Mouse (Mus musculus) bone marrow, adult 2 months (tissue): ENCODE data around the gene Ccdc33. TPM values are rescaled to one million over a fixed set of nuclear protein-coding genes. Genes with fewer than 3 reads are reported as not detected.

Source experiments
- H3K27ac ChIP-seq: fragments of 200-500 bp; 2 replicates; pipeline ENCODE4 v1.5.1; 2012; ENCODE audit warnings: low read depth, mild to moderate bottlenecking, control low read depth, inconsistent platforms, low read length; ENCODE audit not compliant: control insufficient read depth, poor library complexity, insufficient read depth
- H3K4me1 ChIP-seq: fragments of 200-500 bp; 2 replicates; pipeline ENCODE4 v1.6.1; 2011; ENCODE audit warnings: low read length; ENCODE audit not compliant: control insufficient read depth, insufficient read depth
- H3K4me3 ChIP-seq: fragments of 200-500 bp; replicated peaks from 2 replicates; pipeline ENCODE3; 2011; ENCODE audit warnings: mild to moderate bottlenecking, low read depth, low read length, control low read depth; ENCODE audit not compliant: control insufficient read depth
- CTCF ChIP-seq: fragments of 200-500 bp; IDR thresholded peaks from 2 replicates; pipeline ENCODE4 v1.5.1; 2011; ENCODE audit warnings: low read length, control low read depth; ENCODE audit not compliant: control insufficient read depth, insufficient read depth
- POLR2A ChIP-seq: fragments of 200-500 bp; IDR thresholded peaks from 2 replicates; pipeline ENCODE4 v1.6.1; 2011; ENCODE audit warnings: low read depth, mild to moderate bottlenecking, control low read depth, low read length, borderline replicate concordance; ENCODE audit not compliant: control insufficient read depth
- WGBS: fragments of 180-500 bp; shearing (Covaris S2); methylation state at CpG from one replicate; pipeline ENCODE4 v1.1.7; 2018; 5-methylcytosine and 5-hydroxymethylcytosine counted together
- polyA plus RNA-seq: library from polyadenylated mRNA; stranded (reverse); fragments of >200 nt; gene quantifications from 2 replicates; pipeline ENCODE4 v1.2.4, GENCODE M21; 2011; ENCODE audit warnings: low replicate concordance; ENCODE audit not compliant: missing spikeins, insufficient read depth, insufficient read length

The Ccdc33 gene
- polyA plus RNA-seq, 1 experiment: not detected

DNA sequence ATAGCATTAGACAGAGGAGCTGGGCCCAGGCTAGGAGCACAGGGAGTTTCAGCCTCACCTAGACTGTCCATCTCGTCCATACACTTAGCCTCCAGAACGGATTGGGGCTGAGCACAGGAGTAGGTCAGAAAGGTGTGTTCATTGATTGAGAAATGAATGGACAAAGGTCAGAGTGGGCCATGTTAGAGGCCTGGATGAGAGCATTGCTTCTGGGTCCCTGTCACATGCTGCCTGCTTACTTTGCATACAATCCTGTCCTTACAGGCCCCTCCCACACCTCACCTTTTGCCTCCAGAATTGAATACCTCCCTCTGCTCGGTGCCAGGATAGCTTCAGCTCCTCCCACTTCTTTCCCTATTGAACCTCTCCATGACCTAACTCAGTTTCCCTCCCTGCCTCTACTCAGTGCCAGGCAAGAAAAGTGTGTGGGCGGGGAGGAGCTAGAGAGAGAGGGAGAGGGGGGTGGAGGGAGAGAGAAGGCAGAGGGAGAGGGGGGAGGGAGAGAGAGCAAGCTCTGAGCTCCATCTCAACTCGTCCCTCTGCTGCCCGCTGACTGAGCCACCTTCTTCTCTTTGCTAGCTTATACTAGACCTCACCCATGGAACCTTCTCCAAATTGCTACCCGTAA is 2.5 kb downstream of the Ccdc33 start:
- no peak overlapping the region for H3K27ac ChIP-seq
- no peaks in the 10 kb centered on the region for H3K4me1 ChIP-seq
- TF ChIP-seq CTCF (no peak), POLR2A (no peak)
- no peak overlapping the region for H3K4me3 ChIP-seq
- WGBS: 58% methylated on average over 7 of the region's 7 CpGs

- WGBS: 66% methylated on average over 7 of the region's 7 CpGs
- H3K4me3 ChIP-seq: no peak overlapping the region
- no peak overlapping the region for H3K27ac ChIP-seq
- TF ChIP-seq CTCF (no peak), POLR2A (no peak)
- H3K4me1 ChIP-seq: no peaks in the 10 kb centered on the region
Measured at GRCm38 (mm10) chr9:58115297-58115925, 3.2 kb downstream of the Ccdc33 start.

- Histone ChIP-seq H3K27ac (no peak overlapping the region), H3K4me3 (no peak overlapping the region), H3K4me1 (no peaks in the 10 kb centered on the region)
- TF ChIP-seq POLR2A (no peak), CTCF (no peak)
- 3% methylated on average over 9 of the region's 9 CpGs for WGBS
Measured at GRCm38 (mm10) chr9:58114019-58114418, 4.6 kb downstream of the Ccdc33 start.

GRCm38 (mm10) chr9:58113279-58113884 is 5.2 kb downstream of the Ccdc33 start:
- Histone ChIP-seq H3K27ac (no peak overlapping the region), H3K4me3 (no peak overlapping the region), H3K4me1 (no peaks in the 10 kb centered on the region)
- WGBS: 7% methylated on average over 22 of the region's 22 CpGs
- TF ChIP-seq CTCF: no peak
- no peak for TF ChIP-seq POLR2A

- no peak overlapping the region for H3K4me3 ChIP-seq
- no peak overlapping the region for H3K27ac ChIP-seq
- TF ChIP-seq POLR2A (no peak), CTCF (no peak)
- H3K4me1 ChIP-seq: no peaks in the 10 kb centered on the region
- 33% methylated on average over 6 of the region's 6 CpGs for WGBS
Measured at GRCm38 (mm10) chr9:58112866-58113278, 5.8 kb downstream of the Ccdc33 start.

- no peak for TF ChIP-seq POLR2A
- no peaks in the 10 kb centered on the region for H3K4me1 ChIP-seq
- no peak overlapping the region for H3K4me3 ChIP-seq
- H3K27ac ChIP-seq: no peak overlapping the region
- WGBS: 41% methylated on average over 6 of the region's 6 CpGs
Measured at GRCm38 (mm10) chr9:58112321-58112751, 6.3 kb downstream of the Ccdc33 start.

GRCm38 (mm10) chr9:58111431-58111830 is 7.2 kb downstream of the Ccdc33 start:
- no peak overlapping the region for H3K4me3 ChIP-seq
- no peak overlapping the region for H3K27ac ChIP-seq
- no peak for TF ChIP-seq POLR2A
- no peak for TF ChIP-seq CTCF
- 59% methylated on average over 6 of the region's 6 CpGs for WGBS
- H3K4me1 ChIP-seq: no peaks in the 10 kb centered on the region

DNA sequence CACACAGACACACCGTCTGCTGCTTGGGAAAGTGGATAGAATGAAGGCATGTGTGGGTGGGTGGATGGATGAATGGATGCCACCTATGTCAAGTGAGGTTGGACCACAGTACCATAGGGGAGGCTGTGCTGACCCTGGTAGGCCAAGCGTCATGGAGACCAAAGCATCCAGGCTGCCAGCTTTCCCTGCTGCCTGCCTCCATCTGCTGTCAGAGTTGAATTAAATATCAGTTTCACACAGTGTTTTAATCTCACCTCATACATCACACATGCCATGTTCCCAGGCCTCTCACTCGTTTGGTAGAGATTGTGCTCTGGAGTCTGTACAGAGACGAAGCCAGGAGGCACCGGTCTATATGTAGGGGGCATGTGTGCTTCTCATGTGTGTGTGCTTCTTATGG is 7.8 kb downstream of the Ccdc33 start:
- 75% methylated on average over 5 of the region's 5 CpGs for WGBS
- Histone ChIP-seq H3K27ac (no peak overlapping the region), H3K4me3 (no peak overlapping the region), H3K4me1 (no peaks in the 10 kb centered on the region)
- no peak for TF ChIP-seq POLR2A
- no peak for TF ChIP-seq CTCF

DNA sequence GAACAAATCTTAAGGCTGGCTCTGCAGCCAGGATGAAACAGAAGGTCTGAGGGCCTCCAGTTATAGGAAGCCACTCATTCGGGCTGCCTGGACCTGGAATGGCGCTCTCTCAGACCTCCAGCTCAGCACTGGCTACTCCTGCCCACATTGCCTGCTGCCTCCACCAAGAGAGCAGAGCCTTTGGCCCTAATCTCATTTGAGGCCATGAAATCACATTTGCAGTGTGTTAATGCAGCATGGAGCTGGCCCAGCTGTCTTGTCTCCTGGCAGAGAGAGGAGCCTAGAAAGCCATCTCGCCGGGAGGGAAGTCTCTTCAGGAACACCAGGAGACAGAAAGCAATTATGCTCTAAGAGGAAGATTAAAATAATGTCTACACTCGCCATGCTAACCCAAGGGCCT is 11.1 kb downstream of the Ccdc33 start:
- WGBS: 77% methylated on average over 5 of the region's 5 CpGs
- Histone ChIP-seq H3K4me3 (no peak overlapping the region), H3K4me1 (no peaks in the 10 kb centered on the region), H3K27ac (no peak overlapping the region)
- TF ChIP-seq POLR2A: no peak
- no peak for TF ChIP-seq CTCF
